Mouse (Mus musculus) hindbrain, embryonic 16.5 days (tissue): ENCODE results near the gene Pnpla6. TPM values are rescaled to one million over a fixed set of nuclear protein-coding genes. Genes with fewer than 3 reads are reported as not detected.
"Not testable (repeated sequence)": the region's sequence is repeated elsewhere in the genome, so short reads cannot be mapped to it uniquely, and the experiment has no call there.

ENCODE experiments used
- ATAC-seq: fragments of 200-750 bp; cut with Nextera tagmentation; 2 replicates; pipeline ENCODE4 v1.8.0; 2017; ENCODE audit warnings: moderate TSS enrichment, moderate library complexity
- H3K27ac ChIP-seq: fragments of 300-500 bp; sonication (generic); 2 replicates; pipeline ENCODE4 v1.5.1; 2014; ENCODE audit warnings: low read depth, mild to moderate bottlenecking, control low read depth, low read length, moderate library complexity
- H3K27me3 ChIP-seq: fragments of 300-500 bp; sonication (generic); replicated peaks from 2 replicates; pipeline ENCODE4 v1.6.1; 2014; ENCODE audit warnings: low read length; ENCODE audit not compliant: control insufficient read depth, insufficient read depth
- H3K36me3 ChIP-seq: fragments of 300-500 bp; sonication (generic); 2 replicates; pipeline ENCODE4 v1.6.1; 2014; ENCODE audit warnings: mild to moderate bottlenecking, low read length, moderate library complexity, mixed read lengths; ENCODE audit not compliant: control insufficient read depth, insufficient read depth
- H3K4me1 ChIP-seq: fragments of 300-500 bp; sonication (generic); 2 replicates; pipeline ENCODE4 v1.6.1; 2014; ENCODE audit warnings: low read depth, low read length; ENCODE audit not compliant: control insufficient read depth, insufficient read depth
- H3K4me2 ChIP-seq: fragments of 300-500 bp; sonication (generic); 2 replicates; pipeline ENCODE4 v1.6.1; 2014; ENCODE audit warnings: mild to moderate bottlenecking, low read length, control low read depth, moderate library complexity
- H3K4me3 ChIP-seq: fragments of 300-500 bp; sonication (generic); 2 replicates; pipeline ENCODE4 v1.5.1; 2014; ENCODE audit warnings: mild to moderate bottlenecking, low read length, control low read depth, moderate library complexity
- H3K9ac ChIP-seq: fragments of 300-500 bp; sonication (generic); 2 replicates; pipeline ENCODE4 v1.6.1; 2014; ENCODE audit warnings: low read depth, mild to moderate bottlenecking, control low read depth, low read length, moderate library complexity
- H3K9me3 ChIP-seq: fragments of 300-500 bp; sonication (generic); 2 replicates; pipeline ENCODE4 v1.6.1; 2014; ENCODE audit warnings: mild to moderate bottlenecking, low read length, moderate library complexity; ENCODE audit not compliant: control insufficient read depth
- WGBS: fragments of 180-500 bp; shearing (Covaris S2); extraction: QIAGEN DNeasy Blood & Tissue Kit; methylation state at CpG from one replicate; pipeline ENCODE4 v1.1.7; 2014; 5-methylcytosine and 5-hydroxymethylcytosine counted together
- polyA plus RNA-seq: library from polyadenylated mRNA; unstranded; fragments of >200 nt; fragmentation: Nextera tagmentation; extraction: Ambion mirVana; gene quantifications from 2 replicates; pipeline ENCODE4 v1.2.1, GENCODE M21; 2015

Gene Pnpla6
- polyA plus RNA-seq, 1 experiment from 2014 or later, result 43.1 TPM

- WGBS, result 80% methylated on average over 1 of the region's 3 CpGs
- not testable (repeated sequence) for H3K27ac ChIP-seq, ATAC-seq, H3K9me3 ChIP-seq, H3K9ac ChIP-seq, H3K4me1 ChIP-seq, H3K4me2 ChIP-seq, H3K27me3 ChIP-seq, H3K4me3 ChIP-seq, H3K36me3 ChIP-seq
Measured at GRCm38 (mm10) chr8:3581961-3582360, 66.8 kb downstream of the Pnpla6 start.

DNA sequence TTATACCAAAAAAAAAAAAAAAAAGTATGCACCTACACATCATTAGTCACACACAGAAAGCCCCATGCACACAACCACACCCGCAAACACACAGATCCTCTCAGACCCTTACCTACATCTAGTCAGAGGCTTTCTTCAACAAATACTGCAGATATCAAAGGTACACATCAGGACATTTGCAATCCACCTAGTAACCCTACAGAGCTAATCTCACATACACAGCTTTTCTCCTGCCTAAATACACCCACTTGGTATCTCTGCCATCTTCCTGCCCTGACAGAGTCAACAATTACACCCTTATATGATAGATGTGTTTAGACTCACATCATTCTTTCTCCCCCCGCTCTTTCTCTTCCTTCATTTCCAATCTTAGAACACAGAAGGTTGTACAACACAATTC, 71.3 kb downstream of the Pnpla6 start:
- no peak overlapping the region for H3K4me3 ChIP-seq
- ATAC-seq, result no peak
- H3K27me3 ChIP-seq, result no peaks in the 10 kb centered on the region
- no peaks in the 10 kb centered on the region for H3K4me1 ChIP-seq
- no peak overlapping the region for H3K9ac ChIP-seq
- WGBS, result 96% methylated on average over 2 of the region's 2 CpGs
- no peak overlapping the region for H3K4me2 ChIP-seq
- H3K36me3 ChIP-seq, result no peaks in the 10 kb centered on the region
- no peak overlapping the region for H3K27ac ChIP-seq
- no peaks in the 10 kb centered on the region for H3K9me3 ChIP-seq

GRCm38 (mm10) chr8:3586993-3587390, 71.8 kb downstream of the Pnpla6 start, which contains the start of gene Camsap3:
Camsap3 (plus strand) TSS chr8:3587293.
- Histone ChIP-seq H3K27me3 (no peaks in the 10 kb centered on the region), H3K27ac (peak within 1 kb of the TSS; percentile 85), H3K4me2 (peak within 1 kb of the TSS; percentile 74), H3K9me3 (no peaks in the 10 kb centered on the region), H3K36me3 (no peaks in the 10 kb centered on the region), H3K4me3 (peak within 1 kb of the TSS; percentile 65), H3K4me1 (no peaks in the 10 kb centered on the region), H3K9ac (peak within 1 kb of the TSS; percentile 88)
- peak; percentile 0 for ATAC-seq
- 2% methylated on average over 7 of the region's 7 CpGs for whole genome bisulfite sequencing

DNA sequence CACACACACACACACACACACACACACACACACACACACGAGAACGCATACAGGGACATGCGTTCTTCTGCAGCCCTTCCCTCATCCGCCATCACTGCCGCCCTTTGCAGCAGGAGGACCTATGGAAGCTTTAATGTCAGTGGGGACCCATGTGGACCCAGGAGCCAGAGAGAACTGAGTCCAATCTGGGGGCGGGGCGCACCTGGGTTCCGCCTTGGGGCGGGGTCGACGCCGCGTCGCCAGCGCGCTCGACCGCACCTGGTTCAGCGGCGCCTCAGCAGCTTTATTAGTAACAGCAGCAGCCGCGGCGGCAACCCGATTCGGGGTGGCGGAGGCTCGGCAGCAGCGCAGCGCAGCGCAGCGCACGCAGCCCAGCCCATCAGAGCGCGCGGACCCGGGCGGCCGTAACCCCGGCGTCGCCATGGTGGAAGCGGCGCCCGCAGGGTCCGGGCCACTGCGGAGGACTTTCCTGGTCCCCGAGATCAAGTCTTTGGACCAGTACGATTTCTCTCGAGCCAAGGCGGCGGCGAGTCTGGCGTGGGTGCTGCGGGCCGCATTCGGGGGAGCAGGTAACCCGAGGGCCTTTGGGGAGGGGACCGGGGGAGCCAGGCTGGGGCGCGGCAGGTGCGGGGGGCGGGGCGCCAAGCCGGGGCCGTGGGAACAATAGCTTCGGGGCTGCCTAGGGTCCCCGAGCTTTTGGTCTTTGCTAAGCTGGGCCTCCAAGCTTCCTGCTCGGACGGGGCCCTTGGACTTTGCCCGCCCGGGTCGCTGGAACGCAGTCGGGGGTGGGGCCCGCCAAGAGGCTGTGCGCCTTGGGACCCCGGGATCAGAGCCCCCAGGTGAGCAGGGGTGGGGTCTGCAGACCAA, 72.4 kb downstream of the Pnpla6 start:
- WGBS, result 1% methylated on average over 55 of the region's 77 CpGs
- Histone ChIP-seq H3K4me1 (no peaks in the 10 kb centered on the region), H3K36me3 (no peaks in the 10 kb centered on the region), H3K9me3 (no peaks in the 10 kb centered on the region), H3K4me3 (peak overlapping the region; percentile 65), H3K27ac (peak overlapping the region; percentile 85), H3K27me3 (no peaks in the 10 kb centered on the region), H3K4me2 (peak overlapping the region; percentile 74), H3K9ac (peak overlapping the region; percentile 88)
- peak; percentile 88 for ATAC-seq

GRCm38 (mm10) chr8:3588258-3588633, 73.1 kb downstream of the Pnpla6 start:
- Histone ChIP-seq H3K9ac (peak overlapping the region; percentile 88), H3K9me3 (no peaks in the 10 kb centered on the region), H3K36me3 (no peaks in the 10 kb centered on the region), H3K4me3 (peak overlapping the region; percentile 65), H3K27me3 (no peaks in the 10 kb centered on the region), H3K4me1 (no peaks in the 10 kb centered on the region), H3K4me2 (peak overlapping the region; percentile 74), H3K27ac (peak overlapping the region; percentile 85)
- WGBS, result 2% methylated on average over 11 of the region's 11 CpGs
- ATAC-seq, result peak; percentile 64

DNA sequence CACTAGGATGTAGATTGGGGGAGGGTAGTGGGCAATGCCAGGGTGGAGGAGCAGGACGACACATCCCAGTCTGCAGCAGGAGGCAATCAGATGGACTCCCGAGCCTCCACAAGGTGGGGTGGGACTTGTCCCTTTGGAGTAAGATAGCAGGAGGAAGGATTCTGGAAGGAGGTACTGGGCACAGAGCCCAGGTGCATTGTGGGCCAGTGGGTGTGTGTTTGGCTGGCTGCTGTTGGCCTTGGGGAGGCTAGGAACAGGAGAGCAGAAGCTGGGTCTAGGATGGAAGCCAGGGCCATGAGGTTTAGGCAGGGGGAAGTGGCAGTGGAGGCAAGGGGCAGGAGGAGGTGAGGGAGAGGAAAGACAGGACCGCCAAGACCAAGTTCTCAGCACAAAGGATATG, 78.3 kb downstream of the Pnpla6 start:
- H3K9me3 ChIP-seq, result no peaks in the 10 kb centered on the region
- no peak overlapping the region for H3K27ac ChIP-seq
- H3K4me3 ChIP-seq, result no peak overlapping the region
- no peaks in the 10 kb centered on the region for H3K27me3 ChIP-seq
- H3K9ac ChIP-seq, result no peak overlapping the region
- WGBS, result 66% methylated on average over 3 of the region's 3 CpGs
- peaks cover 5% of the 10 kb centered on the region for H3K36me3 ChIP-seq
- no peak for ATAC-seq
- H3K4me1 ChIP-seq, result peaks cover 5% of the 10 kb centered on the region
- H3K4me2 ChIP-seq, result no peak overlapping the region

Other genes with a start within 250 kb of the Pnpla6 start
- gene Insr, start 235.8 kb upstream of the Pnpla6 start, polyA plus RNA-seq, result 51.2 and 53.4 TPM in 2 replicates
- gene A430078G23Rik, start 162.0 kb upstream of the Pnpla6 start, polyA plus RNA-seq, result not detected in 2 replicates
- gene Arhgef18, start 122.4 kb upstream of the Pnpla6 start, polyA plus RNA-seq, result 11.5 and 11.7 TPM in 2 replicates
- 4.2 and 4.3 TPM in 2 replicates for gene Pex11g, start 47.7 kb upstream of the Pnpla6 start, polyA plus RNA-seq
- gene Tex45, start 44.5 kb upstream of the Pnpla6 start, polyA plus RNA-seq, result 0.39 and 0.60 TPM in 2 replicates
- gene Zfp358, start 22.2 kb upstream of the Pnpla6 start, polyA plus RNA-seq, result 55.3 and 65.3 TPM in 2 replicates
- gene Mcoln1, start 14.9 kb upstream of the Pnpla6 start, polyA plus RNA-seq, result 113 and 119 TPM in 2 replicates
- 0.36 and 0.39 TPM in 2 replicates for gene C330021F23Rik, start 52.6 kb downstream of the Pnpla6 start, polyA plus RNA-seq
- gene Camsap3, start 71.9 kb downstream of the Pnpla6 start, polyA plus RNA-seq, result 42.3 and 47.8 TPM in 2 replicates
- 46.7 and 51.4 TPM in 2 replicates for gene Xab2, start 105.9 kb downstream of the Pnpla6 start, polyA plus RNA-seq
- gene Pet100, start 106.2 kb downstream of the Pnpla6 start, polyA plus RNA-seq, result 65.3 and 73.2 TPM in 2 replicates
- gene Pcp2, start 110.2 kb downstream of the Pnpla6 start, polyA plus RNA-seq, result 24.9 and 30.6 TPM in 2 replicates
- gene Stxbp2, start 115.6 kb downstream of the Pnpla6 start, polyA plus RNA-seq, result 39.3 and 42.5 TPM in 2 replicates
- gene Retn, start 140.4 kb downstream of the Pnpla6 start, polyA plus RNA-seq, result 0.34 and 0.67 TPM in 2 replicates
- 0.14 and 0.24 TPM in 2 replicates for gene Mcemp1, start 150.4 kb downstream of the Pnpla6 start, polyA plus RNA-seq
- 20.9 and 21.7 TPM in 2 replicates for gene Fcor, start 157.0 kb downstream of the Pnpla6 start, polyA plus RNA-seq
- 64.0 and 69.2 TPM in 2 replicates for gene Trappc5, start 160.9 kb downstream of the Pnpla6 start, polyA plus RNA-seq
- gene Fcer2a, start 178.8 kb downstream of the Pnpla6 start, polyA plus RNA-seq, result 0.41 and 0.45 TPM in 2 replicates
- gene Clec4g, start 205.3 kb downstream of the Pnpla6 start, polyA plus RNA-seq, result not detected in 2 replicates
- gene Cd209a, start 233.6 kb downstream of the Pnpla6 start, polyA plus RNA-seq, result 0.34 TPM in 1 of 2 replicates, not detected in the other